Mouse (Mus musculus) left cerebral cortex, adult 18-20 months (tissue): ENCODE data around the gene Primpol. TPM values are rescaled to one million over a fixed set of nuclear protein-coding genes. Genes with fewer than 3 reads are reported as not detected.

Source experiments
- total RNA-seq, 2 experiments: library from RNA; stranded (reverse); gene quantifications; 2 replicates each; pipeline ENCODE4 v1.2.3; 2021

Gene Primpol
- total RNA-seq, 2 experiments from 2014 or later = 3.2 to 3.4 TPM

Other genes starting within 250 kb of the Primpol start
- 10 to 100 TPM; 45.3 to 49.5 TPM for gene Acsl1, start 146.2 kb downstream of the Primpol start, total RNA-seq
- 1 to 10 TPM; 2.6 TPM for gene Cenpu, start 65.2 kb downstream of the Primpol start, total RNA-seq
- 10 to 100 TPM; 12.7 to 13.2 TPM for gene Casp3, start 79 bp upstream of the Primpol start, total RNA-seq
- gene Irf2, start 122.5 kb upstream of the Primpol start, total RNA-seq = 10 to 100 TPM; 71.4 to 77.4 TPM